8 mouse cellular contexts compared by ENCODE assay signal in genomic region chr15:85036566-85037342, GRCm38 (mm10). TPM values are rescaled to one million over a fixed set of nuclear protein-coding genes. Genes with fewer than 3 reads are reported as not detected.
DNase-seq lines count a peak whose midpoint lies in the region; ATAC-seq and TF ChIP-seq lines count a peak whose summit lies in the region.

No protein-coding gene starts in this region.

- H3K9ac ChIP-seq in heart, embryonic 12.5 days = peak overlapping the region; percentile 92
- peak overlapping the region; percentile 82 for H3K9ac ChIP-seq in kidney, postnatal 0 days (ENCODE audit: low read depth, low read length)
- peak overlapping the region; percentile 88 for H3K9ac ChIP-seq in liver, embryonic 11.5 days (ENCODE audit: low read depth, low read length)
- H3K9ac ChIP-seq in stomach, embryonic 14.5 days (replicated peaks; ENCODE audit: low read depth, low read length) = peak overlapping the region; percentile 81

- no peak for TF ChIP-seq CTCF in kidney, postnatal 0 days (IDR thresholded peaks at IDR 0.05; ENCODE audit: low read depth)

- peak; percentile 99 for DNase-seq in B cell, adult 2 months
- peak; percentile 98 for DNase-seq in brain, adult 2 months (ENCODE audit: low read depth, low spot score)
- DNase-seq in kidney, postnatal 0 days (ENCODE audit: low spot score) = peak; percentile 96
- DNase-seq in liver, embryonic 11.5 days (ENCODE audit: low spot score) = peak; percentile 95
- DNase-seq in naive thymus-derived CD4-positive, alpha-beta T cell, adult 2 months (ENCODE audit: low read depth) = peak; percentile 99

- no peaks in the 10 kb centered on the region for H3K9me3 ChIP-seq in heart, embryonic 12.5 days (replicated peaks)
- H3K9me3 ChIP-seq in kidney, postnatal 0 days (replicated peaks; ENCODE audit: low read length) = no peaks in the 10 kb centered on the region
- no peaks in the 10 kb centered on the region for H3K9me3 ChIP-seq in liver, embryonic 11.5 days (ENCODE audit: control insufficient read depth, low read length)
- H3K9me3 ChIP-seq in stomach, embryonic 14.5 days (ENCODE audit: control insufficient read depth, low read depth, low read length) = no peaks in the 10 kb centered on the region

- peaks cover 17% of the 10 kb centered on the region; the same call in 1 of the 2 replicates for H3K27me3 ChIP-seq in heart, embryonic 12.5 days (replicated peaks)
- no peaks in the 10 kb centered on the region for H3K27me3 ChIP-seq in kidney, postnatal 0 days (ENCODE audit: insufficient read depth, low read length)
- H3K27me3 ChIP-seq in liver, embryonic 11.5 days (replicated peaks; ENCODE audit: control insufficient read depth, insufficient read depth, low read length) = no peaks in the 10 kb centered on the region
- no peaks in the 10 kb centered on the region for H3K27me3 ChIP-seq in stomach, embryonic 14.5 days (ENCODE audit: control insufficient read depth, insufficient read depth, low read length)

- under 1% methylated on average over 74 of the region's 75 CpGs for WGBS in heart, embryonic 12.5 days
- under 1% methylated on average over 75 of the region's 75 CpGs for WGBS in kidney, postnatal 0 days
- WGBS in liver, embryonic 11.5 days = under 1% methylated on average over 75 of the region's 75 CpGs
- WGBS in stomach, embryonic 14.5 days = 0% methylated on average over 61 of the region's 75 CpGs

- no peak overlapping the region; the same call in 1 of the 2 replicates for H3K27ac ChIP-seq in heart, embryonic 12.5 days (ENCODE audit: poor library complexity, severe bottlenecking)
- peak overlapping the region; percentile 77 for H3K27ac ChIP-seq in kidney, postnatal 0 days
- peak overlapping the region; percentile 52; the same call in 1 of the 2 replicates for H3K27ac ChIP-seq in liver, embryonic 11.5 days (ENCODE audit: low read depth, low read length)
- peak overlapping the region; percentile 78 for H3K27ac ChIP-seq in stomach, embryonic 14.5 days (ENCODE audit: low read length)

- peak overlapping the region; percentile 93 for H3K4me2 ChIP-seq in heart, embryonic 12.5 days
- H3K4me2 ChIP-seq in kidney, postnatal 0 days (ENCODE audit: low read length) = peak overlapping the region; percentile 93
- peak overlapping the region; percentile 94 for H3K4me2 ChIP-seq in liver, embryonic 11.5 days
- H3K4me2 ChIP-seq in stomach, embryonic 14.5 days (replicated peaks; ENCODE audit: low read depth, low read length) = peak overlapping the region; percentile 72

- ATAC-seq in erythroblast, adult 5-6 weeks (replicated peaks; ENCODE audit: low FRiP score, poor library complexity, severe bottlenecking) = peak; percentile 94
- ATAC-seq in heart, embryonic 12.5 days (ENCODE audit: insufficient number of reproducible peaks, low FRiP score) = peak; percentile 95
- peak; percentile 92 for ATAC-seq in kidney, postnatal 0 days (replicated peaks; ENCODE audit: low FRiP score, low read depth)
- ATAC-seq in liver, embryonic 11.5 days (replicated peaks; ENCODE audit: low FRiP score) = peak; percentile 96
- ATAC-seq in stomach, embryonic 14.5 days (ENCODE audit: insufficient number of reproducible peaks, insufficient read depth, low FRiP score, low read depth) = peak; percentile 92

- peak overlapping the region; percentile 94 for H3K4me3 ChIP-seq in heart, embryonic 12.5 days
- peak overlapping the region; percentile 76 for H3K4me3 ChIP-seq in kidney, postnatal 0 days (replicated peaks; ENCODE audit: low read depth, low read length)
- H3K4me3 ChIP-seq in liver, embryonic 11.5 days (ENCODE audit: low read depth, low read length) = peak overlapping the region; percentile 82
- peak overlapping the region; percentile 74 for H3K4me3 ChIP-seq in stomach, embryonic 14.5 days (ENCODE audit: low read depth, low read length)

- no peaks in the 10 kb centered on the region for H3K36me3 ChIP-seq in heart, embryonic 12.5 days
- H3K36me3 ChIP-seq in kidney, postnatal 0 days (ENCODE audit: insufficient read depth, low read length) = no peaks in the 10 kb centered on the region
- H3K36me3 ChIP-seq in liver, embryonic 11.5 days (ENCODE audit: control insufficient read depth, insufficient read depth, low read length) = no peaks in the 10 kb centered on the region
- no peaks in the 10 kb centered on the region for H3K36me3 ChIP-seq in stomach, embryonic 14.5 days (ENCODE audit: control insufficient read depth, insufficient read depth, low read length)

- peaks cover 23% of the 10 kb centered on the region for H3K4me1 ChIP-seq in heart, embryonic 12.5 days (replicated peaks)
- peaks cover 13% of the 10 kb centered on the region for H3K4me1 ChIP-seq in kidney, postnatal 0 days (replicated peaks; ENCODE audit: insufficient read depth, low read length)
- H3K4me1 ChIP-seq in liver, embryonic 11.5 days (replicated peaks; ENCODE audit: control insufficient read depth, insufficient read depth, low read length) = peaks cover 12% of the 10 kb centered on the region
- peaks cover 12% of the 10 kb centered on the region; the same call in 1 of the 2 replicates for H3K4me1 ChIP-seq in stomach, embryonic 14.5 days (ENCODE audit: control insufficient read depth, insufficient read depth, low read length)

RNA-seq across cellular contexts. Expression of gene Fam118a, which starts 8.0 kb away (rescaled TPM):
- total RNA-seq in erythroblast, adult 5-6 weeks (2015; ENCODE audit: low replicate concordance) = 0.84 TPM in 1 of 2 replicates, not detected in the other
- 1.3 and 5.0 TPM in 2 replicates for total RNA-seq in erythroblast, adult 5-6 weeks (2017; ENCODE audit: low replicate concordance)
- 17.6 and 18.8 TPM in 2 replicates for polyA plus RNA-seq in heart, embryonic 12.5 days (2016; fragmentation: Nextera tagmentation; extraction: Ambion mirVana)
- 18.4 and 18.8 TPM in 2 replicates for polyA plus RNA-seq in kidney, postnatal 0 days (2015; fragmentation: Nextera tagmentation; extraction: Ambion mirVana)
- polyA plus RNA-seq in liver, embryonic 11.5 days (2014; fragmentation: Nextera tagmentation; extraction: Ambion mirVana) = 17.0 and 19.6 TPM in 2 replicates
- 30.7 and 31.8 TPM in 2 replicates for polyA plus RNA-seq in stomach, embryonic 14.5 days (2014; fragmentation: Nextera tagmentation; extraction: Ambion mirVana)

RNA-seq across cellular contexts. Expression of gene Upk3a, which starts 19.8 kb away (rescaled TPM):
- not detected in 2 replicates for total RNA-seq in erythroblast, adult 5-6 weeks (2015; ENCODE audit: low replicate concordance)
- total RNA-seq in erythroblast, adult 5-6 weeks (2017; ENCODE audit: low replicate concordance) = not detected in 2 replicates
- not detected in 2 replicates for polyA plus RNA-seq in heart, embryonic 12.5 days (2016; fragmentation: Nextera tagmentation; extraction: Ambion mirVana)
- polyA plus RNA-seq in kidney, postnatal 0 days (2015; fragmentation: Nextera tagmentation; extraction: Ambion mirVana) = 73.7 and 104 TPM in 2 replicates
- not detected in 2 replicates for polyA plus RNA-seq in liver, embryonic 11.5 days (2014; fragmentation: Nextera tagmentation; extraction: Ambion mirVana)
- 11.5 TPM in 2 replicates for polyA plus RNA-seq in stomach, embryonic 14.5 days (2014; fragmentation: Nextera tagmentation; extraction: Ambion mirVana)

RNA-seq across cellular contexts. Expression of gene 5031439G07Rik, which starts 48.4 kb away (rescaled TPM):
- total RNA-seq in erythroblast, adult 5-6 weeks (2015; ENCODE audit: low replicate concordance) = 5.6 and 6.0 TPM in 2 replicates
- 5.4 and 5.7 TPM in 2 replicates for total RNA-seq in erythroblast, adult 5-6 weeks (2017; ENCODE audit: low replicate concordance)
- polyA plus RNA-seq in heart, embryonic 12.5 days (2016; fragmentation: Nextera tagmentation; extraction: Ambion mirVana) = 4.3 and 5.3 TPM in 2 replicates
- polyA plus RNA-seq in kidney, postnatal 0 days (2015; fragmentation: Nextera tagmentation; extraction: Ambion mirVana) = 5.8 and 10.0 TPM in 2 replicates
- polyA plus RNA-seq in liver, embryonic 11.5 days (2014; fragmentation: Nextera tagmentation; extraction: Ambion mirVana) = 4.6 and 5.5 TPM in 2 replicates
- 8.8 and 9.4 TPM in 2 replicates for polyA plus RNA-seq in stomach, embryonic 14.5 days (2014; fragmentation: Nextera tagmentation; extraction: Ambion mirVana)

Comparison
In these comparisons a context has a peak if more than half of its experiments do, and no peak if none do; other contexts are left out.
1. RNA of gene Upk3a, which starts 19.8 kb away (polyA plus RNA-seq): 73.7 to 104 TPM in kidney, postnatal 0 days and 11.5 TPM in stomach, embryonic 14.5 days; not detected in heart, embryonic 12.5 days and not detected in liver, embryonic 11.5 days; every median in the first group is over 10 times any median in the second.
2. Peak in every context shown above with its lines, with median percentiles within 50 percentile points of each other: DNase-seq, ATAC-seq, H3K4me2 ChIP-seq, H3K4me3 ChIP-seq and H3K9ac ChIP-seq.